Mouse (Mus musculus) adrenal gland, adult 10 weeks (tissue): ENCODE measurements around the gene Tmem132c. TPM values are rescaled to one million over a fixed set of nuclear protein-coding genes. Genes with fewer than 3 reads are reported as not detected.

Source experiments
- polyA plus RNA-seq: library from polyadenylated mRNA; stranded (reverse); fragments of 350-450 nt; fragmentation: Illumina TruSeq; extraction: RNeasy Lipid Tissue Mini Kit (QIAGEN cat#74804); gene quantifications from one replicate; pipeline ENCODE4 v1.2.3, GENCODE M21; 2014; ENCODE audit warnings: low read depth, low replicate concordance

Gene Tmem132c
- polyA plus RNA-seq, result 0.99 TPM

DNA sequence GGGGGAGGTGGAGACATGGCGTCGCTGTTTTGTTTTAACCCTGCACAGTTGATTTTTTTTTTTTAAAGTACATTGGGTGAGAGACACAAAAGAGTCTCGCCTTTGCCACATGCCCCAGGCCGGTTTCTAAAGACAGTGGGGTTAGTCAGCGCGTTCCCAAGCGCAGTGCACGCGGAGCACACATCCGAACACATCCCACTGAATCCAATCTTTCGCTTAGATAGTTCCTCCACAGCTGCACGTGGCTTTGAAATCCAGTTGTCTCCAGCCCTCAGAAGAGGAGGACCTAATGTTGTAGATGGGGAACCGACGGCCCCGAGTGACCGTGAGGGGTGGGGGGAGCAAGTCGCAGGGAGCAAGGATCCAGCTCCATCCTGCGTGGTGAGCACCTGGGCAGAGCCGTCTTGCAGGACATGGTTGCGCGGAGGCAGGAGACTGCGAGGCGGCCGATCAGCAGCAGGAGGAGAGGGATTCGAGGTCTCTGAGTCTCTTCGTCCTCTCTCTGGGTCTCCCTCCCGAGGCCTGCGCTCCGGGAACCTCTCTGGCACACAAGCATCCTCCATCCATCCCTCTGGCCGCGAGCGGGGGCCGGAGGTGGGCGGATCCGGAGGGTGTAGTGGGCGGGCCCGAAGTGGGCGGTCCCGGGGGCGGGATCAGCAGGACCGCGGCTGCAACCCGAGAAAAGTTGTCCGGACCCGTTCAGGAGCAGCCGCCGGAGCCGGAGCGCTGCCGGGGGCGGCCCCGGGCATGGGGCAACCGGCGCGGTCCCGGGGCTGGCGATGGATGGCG, at the start of gene Tmem132c:
Gene Tmem132c (plus strand): TSS at position 673 of the 789 bp plus-strand sequence.

